Mouse (Mus musculus) intestine, embryonic 16.5 days (tissue): ENCODE measurements around the gene Opn5. TPM values are rescaled to one million over a fixed set of nuclear protein-coding genes. Genes with fewer than 3 reads are reported as not detected.

Experiments
- ATAC-seq: fragments of 200-750 bp; cut with Nextera tagmentation; 2 replicates; pipeline ENCODE4 v1.8.0; 2017; ENCODE audit warnings: moderate TSS enrichment, moderate library complexity
- H3K27ac ChIP-seq: fragments of 300-500 bp; sonication (generic); 2 replicates; pipeline ENCODE4 v1.5.1; 2014; ENCODE audit warnings: mild to moderate bottlenecking, low read length
- H3K27me3 ChIP-seq: fragments of 300-500 bp; sonication (generic); replicated peaks from 2 replicates; pipeline ENCODE4 v1.6.1; 2014; ENCODE audit warnings: low read length, control low read depth, mixed read lengths; ENCODE audit not compliant: control insufficient read depth, insufficient read depth
- H3K36me3 ChIP-seq: fragments of 300-500 bp; sonication (generic); 2 replicates; pipeline ENCODE4 v1.6.1; 2014; ENCODE audit warnings: low read length, control low read depth; ENCODE audit not compliant: control insufficient read depth, insufficient read depth
- H3K4me1 ChIP-seq: fragments of 300-500 bp; sonication (generic); 2 replicates; pipeline ENCODE4 v1.6.1; 2014; ENCODE audit warnings: low read length, control low read depth, mixed read lengths; ENCODE audit not compliant: control insufficient read depth, insufficient read depth
- H3K4me2 ChIP-seq: fragments of 300-500 bp; sonication (generic); 2 replicates; pipeline ENCODE4 v1.6.1; 2014; ENCODE audit warnings: low read depth, low read length, control low read depth
- H3K4me3 ChIP-seq: fragments of 300-500 bp; sonication (generic); 2 replicates; pipeline ENCODE4 v1.5.1; 2014; ENCODE audit warnings: mild to moderate bottlenecking, low read length
- H3K9ac ChIP-seq: fragments of 300-500 bp; sonication (generic); 2 replicates; pipeline ENCODE4 v1.6.1; 2014; ENCODE audit warnings: low read depth, low read length
- H3K9me3 ChIP-seq: fragments of 300-500 bp; sonication (generic); 2 replicates; pipeline ENCODE4 v1.6.1; 2016; ENCODE audit warnings: low read length, control low read depth; ENCODE audit not compliant: control insufficient read depth
- whole genome bisulfite sequencing: fragments of 180-500 bp; shearing (Covaris S2); extraction: QIAGEN DNeasy Blood & Tissue Kit; methylation state at CpG from one replicate; pipeline ENCODE4 v1.1.7; 2014; 5-methylcytosine and 5-hydroxymethylcytosine counted together
- polyA plus RNA-seq: library from polyadenylated mRNA; unstranded; fragments of >200 nt; fragmentation: Nextera tagmentation; extraction: Ambion mirVana; gene quantifications from 2 replicates; pipeline ENCODE4 v1.2.1, GENCODE M21; 2015

The Opn5 gene
- not detected in 2 replicates for polyA plus RNA-seq

GRCm38 (mm10) chr17:42611295-42611694 lies at the start of gene Opn5:
Gene Opn5, minus strand, starts transcription at chr17:42611395.
- Histone ChIP-seq H3K27ac (no peak within 1 kb of the TSS), H3K4me1 (no peaks in the 10 kb centered on the region), H3K9me3 (no peaks in the 10 kb centered on the region), H3K4me2 (no peak within 1 kb of the TSS), H3K27me3 (no peaks in the 10 kb centered on the region), H3K36me3 (no peaks in the 10 kb centered on the region), H3K9ac (no peak within 1 kb of the TSS), H3K4me3 (no peak within 1 kb of the TSS)
- ATAC-seq, result no peak
- WGBS, result 85% methylated on average over 8 of the region's 8 CpGs

- Histone ChIP-seq H3K36me3 (no peaks in the 10 kb centered on the region), H3K4me3 (no peak overlapping the region), H3K4me2 (no peak overlapping the region), H3K4me1 (no peaks in the 10 kb centered on the region), H3K27me3 (no peaks in the 10 kb centered on the region), H3K27ac (no peak overlapping the region), H3K9ac (no peak overlapping the region), H3K9me3 (no peaks in the 10 kb centered on the region)
- WGBS, result 19% methylated on average over 14 of the region's 14 CpGs
- peak; percentile 68 for ATAC-seq
Measured at GRCm38 (mm10) chr17:42658634-42659422, 47.6 kb upstream of the Opn5 start.

GRCm38 (mm10) chr17:42643416-42643815 lies 32.2 kb upstream of the Opn5 start:
- WGBS, result 79% methylated on average over 3 of the region's 3 CpGs
- ATAC-seq, result no peak

GRCm38 (mm10) chr17:42630206-42630605 lies 19.0 kb upstream of the Opn5 start:
- no peak overlapping the region for H3K4me3 ChIP-seq
- no peaks in the 10 kb centered on the region for H3K4me1 ChIP-seq
- H3K9ac ChIP-seq, result no peak overlapping the region
- H3K27ac ChIP-seq, result no peak overlapping the region
- no peak overlapping the region for H3K4me2 ChIP-seq
- 74% methylated on average over 2 of the region's 2 CpGs for WGBS
- no peaks in the 10 kb centered on the region for H3K36me3 ChIP-seq
- ATAC-seq, result no peak
- no peaks in the 10 kb centered on the region for H3K27me3 ChIP-seq
- H3K9me3 ChIP-seq, result no peaks in the 10 kb centered on the region

More at GRCm38 (mm10) chr17:42643416-42643815, 32.2 kb upstream of the Opn5 start:
- Histone ChIP-seq H3K9me3 (no peaks in the 10 kb centered on the region), H3K4me3 (no peak overlapping the region), H3K4me2 (no peak overlapping the region), H3K27me3 (no peaks in the 10 kb centered on the region), H3K36me3 (no peaks in the 10 kb centered on the region), H3K27ac (no peak overlapping the region), H3K9ac (no peak overlapping the region), H3K4me1 (no peaks in the 10 kb centered on the region)

- no peaks in the 10 kb centered on the region for H3K27me3 ChIP-seq
- no peaks in the 10 kb centered on the region for H3K9me3 ChIP-seq
- no peak overlapping the region for H3K4me2 ChIP-seq
- H3K36me3 ChIP-seq, result no peaks in the 10 kb centered on the region
- no peaks in the 10 kb centered on the region for H3K4me1 ChIP-seq
- no peak overlapping the region for H3K4me3 ChIP-seq
- H3K9ac ChIP-seq, result no peak overlapping the region
- 32% methylated on average over 6 of the region's 6 CpGs for WGBS
- ATAC-seq, result peak; percentile 21; the same call in 1 of the 2 replicates
- no peak overlapping the region for H3K27ac ChIP-seq
Measured at GRCm38 (mm10) chr17:42613043-42613737, 2.0 kb upstream of the Opn5 start.

GRCm38 (mm10) chr17:42608270-42608669 lies 2.9 kb downstream of the Opn5 start:
- WGBS, result 65% methylated on average over 3 of the region's 3 CpGs
- ATAC-seq, result no peak
- H3K9me3 ChIP-seq, result no peaks in the 10 kb centered on the region
- no peak overlapping the region for H3K4me3 ChIP-seq
- H3K36me3 ChIP-seq, result no peaks in the 10 kb centered on the region
- H3K27ac ChIP-seq, result no peak overlapping the region
- no peak overlapping the region for H3K9ac ChIP-seq
- no peak overlapping the region for H3K4me2 ChIP-seq
- no peaks in the 10 kb centered on the region for H3K4me1 ChIP-seq
- no peaks in the 10 kb centered on the region for H3K27me3 ChIP-seq

- H3K4me3 ChIP-seq, result no peak overlapping the region
- WGBS, result 28% methylated on average over 15 of the region's 15 CpGs
- no peak overlapping the region for H3K27ac ChIP-seq
- H3K9ac ChIP-seq, result no peak overlapping the region
- no peaks in the 10 kb centered on the region for H3K4me1 ChIP-seq
- no peaks in the 10 kb centered on the region for H3K9me3 ChIP-seq
- peak; percentile 79 for ATAC-seq
- H3K36me3 ChIP-seq, result no peaks in the 10 kb centered on the region
- no peak overlapping the region for H3K4me2 ChIP-seq
- no peaks in the 10 kb centered on the region for H3K27me3 ChIP-seq
Measured at GRCm38 (mm10) chr17:42602829-42603784, 8.1 kb downstream of the Opn5 start.

GRCm38 (mm10) chr17:42586486-42586885 lies 24.7 kb downstream of the Opn5 start:
- Histone ChIP-seq H3K36me3 (no peaks in the 10 kb centered on the region), H3K9me3 (no peaks in the 10 kb centered on the region), H3K27me3 (no peaks in the 10 kb centered on the region), H3K4me2 (no peak overlapping the region), H3K27ac (no peak overlapping the region), H3K4me3 (no peak overlapping the region), H3K9ac (no peak overlapping the region), H3K4me1 (no peaks in the 10 kb centered on the region)
- whole genome bisulfite sequencing, result 83% methylated on average over 1 of the region's 1 CpGs
- ATAC-seq, result no peak

GRCm38 (mm10) chr17:42583029-42583331 lies 28.2 kb downstream of the Opn5 start:
- H3K4me2 ChIP-seq, result no peak overlapping the region
- H3K9ac ChIP-seq, result no peak overlapping the region
- H3K36me3 ChIP-seq, result no peaks in the 10 kb centered on the region
- 45% methylated on average over 2 of the region's 2 CpGs for WGBS
- no peak overlapping the region for H3K27ac ChIP-seq
- ATAC-seq, result no peak
- no peaks in the 10 kb centered on the region for H3K9me3 ChIP-seq
- no peaks in the 10 kb centered on the region for H3K27me3 ChIP-seq
- H3K4me3 ChIP-seq, result no peak overlapping the region
- H3K4me1 ChIP-seq, result no peaks in the 10 kb centered on the region
